Mouse (Mus musculus) right cerebral cortex, postnatal 10 days (tissue): ENCODE data around the gene Stub1.
"Not testable (repeated sequence)": the region's sequence is repeated elsewhere in the genome, so short reads cannot be mapped to it uniquely, and the experiment has no call there.

Source experiments
- DNase-seq, 2 experiments: peaks; one replicate each; pipeline ENCODE4 v3.0.0; 2021; ENCODE audit warnings: low spot score in 2 of 2

Gene Stub1

GRCm38 (mm10) chr17:25824362-25825142 is 8.7 kb downstream of the Stub1 start:
- no peak for DNase-seq

- peak; percentile 89 to 90 for DNase-seq
Observed at GRCm38 (mm10) chr17:25823452-25823851, 9.8 kb downstream of the Stub1 start, which contains the start of gene Wdr24. Gene Wdr24 (plus strand): TSS chr17:25823627.

- no peak for DNase-seq
Observed at GRCm38 (mm10) chr17:25818851-25819780, 14.1 kb downstream of the Stub1 start.

GRCm38 (mm10) chr17:25817662-25818061 is 15.5 kb downstream of the Stub1 start:
- no peak for DNase-seq

GRCm38 (mm10) chr17:25813471-25813870 is 19.7 kb downstream of the Stub1 start:
- DNase-seq: peak; percentile 87 to 90

GRCm38 (mm10) chr17:25810890-25811289 is 22.3 kb downstream of the Stub1 start:
- DNase-seq: peak in 1 of 2 experiments; percentile 44

GRCm38 (mm10) chr17:25809606-25810340 is 23.4 kb downstream of the Stub1 start:
- DNase-seq: peak in 1 of 2 experiments; percentile 70

GRCm38 (mm10) chr17:25808789-25809605 is 24.2 kb downstream of the Stub1 start, which contains the start of gene Fbxl16:
Gene Fbxl16 (plus strand): TSS chr17:25809085.
- peak; percentile 94 to 95 for DNase-seq

GRCm38 (mm10) chr17:25808028-25808427 is 25.2 kb downstream of the Stub1 start:
- DNase-seq: peak in 1 of 2 experiments; percentile 45

GRCm38 (mm10) chr17:25807452-25807851 is 25.8 kb downstream of the Stub1 start:
- DNase-seq: not testable (repeated sequence)

GRCm38 (mm10) chr17:25806507-25806906 is 26.7 kb downstream of the Stub1 start:
- DNase-seq: no peak

GRCm38 (mm10) chr17:25802825-25803517 is 30.2 kb downstream of the Stub1 start:
- peak; percentile 91 to 96 for DNase-seq

- DNase-seq: peak; percentile 75 to 76
Observed at GRCm38 (mm10) chr17:25801029-25801428, 32.2 kb downstream of the Stub1 start.

- DNase-seq: peak; percentile 90 to 92
Observed at GRCm38 (mm10) chr17:25796951-25797369, 36.2 kb downstream of the Stub1 start, which contains the start of gene Metrn. Gene Metrn (minus strand): TSS chr17:25797136.

- peak; percentile 58 to 61 for DNase-seq
Observed at GRCm38 (mm10) chr17:25796211-25796771, 36.9 kb downstream of the Stub1 start.

GRCm38 (mm10) chr17:25795609-25796092 is 37.6 kb downstream of the Stub1 start, which contains the start of gene AC134908.4:
Gene AC134908.4 (minus strand): TSS chr17:25795659.
- peak; percentile 83 to 85 for DNase-seq

- DNase-seq: no peak
Observed at GRCm38 (mm10) chr17:25794998-25795397, 38.2 kb downstream of the Stub1 start.

GRCm38 (mm10) chr17:25794197-25794596 is 39.0 kb downstream of the Stub1 start:
- DNase-seq: peak; percentile 61 to 73

- peak; percentile 89 to 93 for DNase-seq
Observed at GRCm38 (mm10) chr17:25792615-25793014, 40.6 kb downstream of the Stub1 start, which contains the start of gene Fam173a. Gene Fam173a (minus strand): TSS chr17:25792901.
